Mouse (Mus musculus) skeletal muscle tissue, postnatal 0 days (tissue): ENCODE data around the gene Isl1. TPM values are rescaled to one million over a fixed set of nuclear protein-coding genes. Genes with fewer than 3 reads are reported as not detected.

Experiments
- polyA plus RNA-seq: library from polyadenylated mRNA; unstranded; fragments of >200 nt; fragmentation: Nextera tagmentation; extraction: Ambion mirVana; gene quantifications from 2 replicates; pipeline ENCODE4 v1.2.1, GENCODE M21; 2015

Isl1 gene
- polyA plus RNA-seq = 0.29 and 1.3 TPM in 2 replicates

GRCm38 (mm10) chr13:116309584-116310462, at the start of gene Isl1:
TSS of gene Isl1 (minus strand) at chr13:116309689.

